Mouse (Mus musculus) Patski (cell line): ENCODE results near the gene Zfp672. TPM values are rescaled to one million over a fixed set of nuclear protein-coding genes. Genes with fewer than 3 reads are reported as not detected.

Experiments
- ATAC-seq: fragments of 100-300 bp; one replicate; pipeline ENCODE4 v1.8.0; 2021
- CTCF ChIA-PET: fragments of 350-600 bp; sonication (Branson Sonifier 250); formaldehyde crosslinking; loops from one replicate; lab custom pipeline; 2022; ENCODE audit warnings: inconsistent platforms; lab: Charles Lee
- POLR2A ChIA-PET: fragments of 350-600 bp; sonication (Branson Sonifier 250); formaldehyde crosslinking; loops from one replicate; lab custom pipeline; 2022; ENCODE audit warnings: antibody characterized with exemption, inconsistent platforms; lab: Charles Lee
- DNase-seq: peaks from one replicate; pipeline ENCODE4 v3.0.0-alpha.2; 2011; ENCODE audit warnings: low read depth, low spot score
- H3K27me3 ChIP-seq: fragments of 371-371 bp; one replicate; pipeline ENCODE4 v1.5.1; 2021
- CTCF ChIP-seq: fragments of 100-300 bp; IDR thresholded peaks from one replicate; pipeline ENCODE4 v1.5.1; 2021
- in situ Hi-C: fragments of 300-500 bp; cut with MboI; formaldehyde crosslinking; loops from 3 replicates; pipeline ENCODE4 v1.11.1; 2018; ENCODE audit warnings: low pct_unique_long_range_greater_than_20kb, mixed read lengths
- polyA plus RNA-seq: library from polyadenylated mRNA; unstranded; gene quantifications from one replicate; pipeline ENCODE4 v1.2.3, GENCODE M21; 2021

Gene Zfp672
- polyA plus RNA-seq, 1 experiment from 2014 or later = 23.1 TPM

- ChIA-PET POLR2A (no interaction called here), CTCF (no interaction called here)
- ATAC-seq (no peak), DNase-seq (no peak)
- no peak for TF ChIP-seq CTCF
- in situ Hi-C loops = no loop called here
- no peaks in the 10 kb centered on the region for H3K27me3 ChIP-seq
Measured at GRCm38 (mm10) chr11:58354927-58355326, 24.8 kb upstream of the Zfp672 start.

DNA sequence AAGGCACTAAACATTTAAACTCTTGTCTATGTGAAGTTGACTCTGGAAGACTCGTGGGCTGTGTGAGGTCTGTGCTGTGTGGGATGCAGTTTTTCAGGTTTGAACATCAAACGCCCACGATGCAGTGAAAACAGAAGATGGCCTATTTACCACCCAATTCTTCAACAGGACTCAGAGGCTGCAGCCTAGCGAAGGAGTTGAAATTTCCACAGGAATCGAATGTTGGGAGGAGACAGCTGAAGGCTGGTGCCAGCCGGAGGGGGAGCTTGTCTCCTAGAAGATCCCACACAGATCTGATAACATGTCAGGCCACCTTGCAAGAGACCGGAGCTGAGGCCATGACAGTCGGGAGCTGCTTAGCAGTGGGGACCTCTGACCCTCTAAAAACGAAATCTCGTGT lies 24.3 kb upstream of the Zfp672 start:
- DNase-seq (no peak), ATAC-seq (no peak)
- CTCF ChIA-PET = no interaction called here
- no peak for TF ChIP-seq CTCF
- POLR2A ChIA-PET = no interaction called here
- no peaks in the 10 kb centered on the region for H3K27me3 ChIP-seq
- in situ Hi-C loops = no loop called here

GRCm38 (mm10) chr11:58353709-58354108 lies 23.6 kb upstream of the Zfp672 start:
- in situ Hi-C loops = no loop called here
- ChIA-PET CTCF (no interaction called here), POLR2A (no interaction called here)
- DNase-seq = no peak
- no peaks in the 10 kb centered on the region for H3K27me3 ChIP-seq
- no peak for TF ChIP-seq CTCF
- ATAC-seq = no peak

- no peaks in the 10 kb centered on the region for H3K27me3 ChIP-seq
- TF ChIP-seq CTCF = peak; percentile 76
- ATAC-seq (peak; percentile 31), DNase-seq (no peak)
- in situ Hi-C loops = no loop called here
- CTCF ChIA-PET = interaction anchor here (0.9 to 1.2 kb wide), 2 partner anchors 14 to 19 kb away, joined by 4 to 5 read pairs; no protein-coding TSS in a partner anchor
- POLR2A ChIA-PET = interaction anchor here (0.6 kb wide), 2 partner anchors 48 to 136 kb away, joined by 3 to 4 read pairs; no protein-coding TSS in a partner anchor
Measured at GRCm38 (mm10) chr11:58352681-58353548, 22.8 kb upstream of the Zfp672 start.

GRCm38 (mm10) chr11:58351179-58351578 lies 21.0 kb upstream of the Zfp672 start:
- ChIA-PET POLR2A (no interaction called here), CTCF (no interaction called here)
- no peak for ATAC-seq
- in situ Hi-C loops = no loop called here
- H3K27me3 ChIP-seq = no peaks in the 10 kb centered on the region
- DNase-seq = no peak
- no peak for TF ChIP-seq CTCF

DNA sequence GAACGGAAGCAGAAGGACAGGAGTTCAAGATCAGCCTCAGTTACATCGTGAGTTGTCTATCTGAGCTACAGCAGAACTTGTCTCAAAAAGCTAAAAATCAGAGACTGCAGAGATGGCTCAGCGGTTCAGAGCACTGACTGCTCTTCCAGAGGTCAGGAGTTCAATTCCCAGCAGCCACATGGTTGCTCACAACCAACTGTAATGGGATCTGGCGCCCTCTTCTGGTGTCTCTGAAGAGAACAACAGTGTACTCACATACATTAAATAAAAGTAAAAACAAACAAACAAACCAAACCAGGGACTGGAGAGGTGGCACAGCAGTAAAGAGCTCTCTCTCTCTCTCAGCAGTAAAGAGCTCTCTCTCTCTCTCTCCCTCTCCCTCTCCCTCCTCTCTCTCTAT lies 20.5 kb upstream of the Zfp672 start:
- H3K27me3 ChIP-seq = no peaks in the 10 kb centered on the region
- ATAC-seq = no peak
- no peak for TF ChIP-seq CTCF
- in situ Hi-C loops = no loop called here
- POLR2A ChIA-PET = no interaction called here
- DNase-seq = no peak
- CTCF ChIA-PET = interaction anchor here (1.3 kb wide), 1 partner anchor 48 kb away, joined by 4 read pairs; no protein-coding TSS in a partner anchor

GRCm38 (mm10) chr11:58346745-58347144 lies 16.6 kb upstream of the Zfp672 start:
- ChIA-PET CTCF (no interaction called here), POLR2A (no interaction called here)
- DNase-seq = no peak
- ATAC-seq = no peak
- in situ Hi-C loops = loop anchor here (25.0 kb wide), 1 partner anchor 1341 kb away; no protein-coding TSS in a partner anchor
- TF ChIP-seq CTCF = no peak
- no peaks in the 10 kb centered on the region for H3K27me3 ChIP-seq

DNA sequence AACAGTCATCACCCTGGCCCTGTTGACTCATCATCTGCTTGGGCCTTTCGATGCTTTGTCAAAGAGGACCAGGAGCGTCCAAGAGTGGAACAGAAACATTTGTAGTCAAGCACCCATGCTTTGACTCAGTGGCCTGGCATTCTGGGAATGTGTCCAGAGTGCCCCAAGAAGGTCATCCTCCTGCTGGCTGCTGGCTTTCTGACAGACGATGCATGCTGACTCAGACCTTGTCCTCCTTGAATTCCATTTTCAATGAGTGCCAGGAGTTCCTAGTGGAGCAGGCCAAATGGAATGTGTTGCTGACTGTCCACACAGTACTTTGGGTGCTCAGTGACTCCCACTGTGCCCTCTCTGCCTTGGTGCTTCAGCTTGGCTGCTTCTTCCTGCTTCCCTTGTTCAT lies 4.6 kb upstream of the Zfp672 start:
- in situ Hi-C loops = loop anchor here (25.0 kb wide), 1 partner anchor 1353 kb away; no protein-coding TSS in a partner anchor
- ATAC-seq = peak; percentile 89
- DNase-seq = peak; percentile 93
- H3K27me3 ChIP-seq = no peaks in the 10 kb centered on the region
- CTCF ChIA-PET = interaction anchor here (1.2 kb wide), 1 partner anchor 18 kb away, joined by 5 read pairs; no protein-coding TSS in a partner anchor
- POLR2A ChIA-PET = no interaction called here
- no peak for TF ChIP-seq CTCF

DNA sequence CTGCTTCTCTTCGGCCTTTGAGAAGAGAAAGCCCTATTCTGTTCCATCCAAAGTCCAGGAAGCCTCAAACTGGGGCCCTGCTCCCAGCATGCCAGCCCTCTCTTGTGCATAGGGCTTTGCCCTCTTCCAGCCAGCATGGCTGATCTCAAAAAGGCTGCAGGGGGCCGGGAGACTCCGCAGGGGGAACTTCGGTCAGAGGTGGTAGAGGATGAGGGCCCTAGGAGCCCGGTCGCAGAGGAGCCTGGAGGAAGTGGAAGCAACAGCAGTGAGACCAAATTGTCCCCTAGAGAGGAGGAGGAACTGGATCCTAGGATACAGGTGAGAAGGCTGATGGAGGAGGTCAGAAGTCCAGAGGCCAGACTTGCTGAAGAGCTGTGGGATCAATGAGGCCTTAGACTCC lies 1.4 kb upstream of the Zfp672 start:
- CTCF ChIA-PET = no interaction called here
- TF ChIP-seq CTCF = no peak
- POLR2A ChIA-PET = no interaction called here
- H3K27me3 ChIP-seq = no peaks in the 10 kb centered on the region
- DNase-seq (no peak), ATAC-seq (no peak)
- in situ Hi-C loops = loop anchor here (25.0 kb wide), 1 partner anchor 1356 kb away; no protein-coding TSS in a partner anchor

- DNase-seq (no peak), ATAC-seq (no peak)
- in situ Hi-C loops = loop anchor here (25.0 kb wide), 1 partner anchor 1356 kb away; no protein-coding TSS in a partner anchor
- no peaks in the 10 kb centered on the region for H3K27me3 ChIP-seq
- POLR2A ChIA-PET = no interaction called here
- TF ChIP-seq CTCF = no peak
- CTCF ChIA-PET = no interaction called here
Measured at GRCm38 (mm10) chr11:58331149-58331495, 983 bp upstream of the Zfp672 start.

DNA sequence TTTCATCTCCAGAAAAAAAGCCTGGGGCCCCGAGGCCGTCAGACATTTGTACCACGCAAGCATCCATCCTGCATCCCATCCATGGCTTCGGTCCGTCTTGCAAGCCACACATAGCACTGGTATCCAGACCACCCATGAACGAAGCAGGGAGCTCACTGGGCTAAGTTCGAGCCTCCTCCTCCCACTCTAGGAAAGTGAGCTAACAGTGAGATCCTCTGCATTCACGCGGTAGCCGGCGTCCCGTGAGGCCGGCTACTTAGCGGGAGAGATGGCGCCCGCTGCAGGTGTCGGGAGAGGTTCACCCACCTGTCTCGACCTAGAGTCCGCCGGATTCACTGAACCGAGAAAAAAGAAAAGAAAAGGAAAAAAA lies 248 bp downstream of the Zfp672 start:
- no peaks in the 10 kb centered on the region for H3K27me3 ChIP-seq
- ChIA-PET CTCF (interaction anchor here (1.2 to 2.1 kb wide), 2 partner anchors 22 to 105 kb away, joined by 3 to 6 read pairs; no protein-coding TSS in a partner anchor), POLR2A (interaction anchor here (0.6 to 1.5 kb wide), 2 partner anchors 10 to 83 kb away, joined by 3 read pairs; no protein-coding TSS in a partner anchor)
- peak; percentile 3 for ATAC-seq
- no peak for DNase-seq
- no peak for TF ChIP-seq CTCF
- in situ Hi-C loops = loop anchor here (25.0 kb wide), 1 partner anchor 1357 kb away; no protein-coding TSS in a partner anchor
